Mouse (Mus musculus) olfactory bulb, adult 2 months (tissue): ENCODE results near the gene Sae1. TPM values are rescaled to one million over a fixed set of nuclear protein-coding genes. Genes with fewer than 3 reads are reported as not detected.
"Not testable (repeated sequence)": the region's sequence is repeated elsewhere in the genome, so short reads cannot be mapped to it uniquely, and the experiment has no call there.

Source experiments
- H3K27ac ChIP-seq: fragments of 200-500 bp; 2 replicates; pipeline ENCODE4 v1.5.1; 2012; ENCODE audit warnings: low read depth, low read length; ENCODE audit not compliant: insufficient read depth
- H3K4me1 ChIP-seq: fragments of 200-500 bp; 2 replicates; pipeline ENCODE4 v1.6.1; 2012; ENCODE audit warnings: low read length; ENCODE audit not compliant: control insufficient read depth, insufficient read depth
- H3K4me3 ChIP-seq: fragments of 200-500 bp; 2 replicates; pipeline ENCODE4 v1.5.1; 2012; ENCODE audit warnings: mild to moderate bottlenecking, low read depth, low read length, moderate library complexity; ENCODE audit not compliant: insufficient read depth
- CTCF ChIP-seq: fragments of 200-500 bp; IDR thresholded peaks from 2 replicates; pipeline ENCODE4 v1.5.1; 2012; ENCODE audit warnings: low read depth, mild to moderate bottlenecking, low read length, moderate library complexity; ENCODE audit not compliant: insufficient read depth
- POLR2A ChIP-seq: fragments of 200-500 bp; IDR thresholded peaks from 2 replicates; pipeline ENCODE4 v1.6.1; 2012; ENCODE audit warnings: mild to moderate bottlenecking, low read depth, low read length, moderate library complexity; ENCODE audit not compliant: insufficient read depth
- WGBS: fragments of 180-500 bp; shearing (Covaris S2); methylation state at CpG from one replicate; pipeline ENCODE4 v1.1.7; 2018; 5-methylcytosine and 5-hydroxymethylcytosine counted together
- polyA plus RNA-seq: library from polyadenylated mRNA; stranded (reverse); fragments of >200 nt; gene quantifications from 2 replicates; pipeline ENCODE4 v1.2.4, GENCODE M21; 2012; ENCODE audit warnings: low replicate concordance; ENCODE audit not compliant: missing spikeins, insufficient read depth, insufficient read length

Sae1 gene
- polyA plus RNA-seq, 1 experiment, result not detected

DNA sequence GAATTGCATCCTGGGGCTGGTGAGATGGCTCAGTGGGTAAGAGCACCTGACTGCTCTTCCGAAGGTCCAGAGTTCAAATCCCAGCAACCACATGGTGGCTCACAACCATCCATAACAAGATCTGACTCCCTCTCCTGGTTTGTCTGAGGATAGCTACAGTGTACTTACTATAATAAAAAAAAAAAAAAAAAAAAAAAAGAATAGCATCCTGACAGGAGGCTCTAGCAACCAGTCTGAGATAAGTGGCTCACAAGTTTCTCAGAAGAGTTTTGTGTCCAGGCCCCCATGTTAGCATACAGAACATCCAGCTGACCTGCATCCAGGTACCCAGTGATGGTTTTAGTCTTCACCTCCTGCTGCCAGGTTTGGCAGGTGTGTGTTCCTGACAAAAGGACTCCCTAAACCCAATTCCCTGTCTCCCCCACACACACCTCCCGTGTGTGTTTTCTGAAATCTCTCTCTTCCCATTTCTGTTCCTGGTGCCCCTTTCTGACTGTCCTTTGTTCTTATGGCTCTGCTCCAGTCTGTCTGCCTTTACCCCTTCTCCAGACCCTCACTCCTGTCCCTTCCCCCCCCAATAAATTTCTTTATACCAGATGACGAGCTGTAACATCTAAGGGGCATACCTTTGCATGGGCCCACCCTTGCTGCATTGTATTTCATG is 10.9 kb upstream of the Sae1 start:
- 39% methylated on average over 3 of the region's 3 CpGs for WGBS
- no peak overlapping the region for H3K4me3 ChIP-seq
- TF ChIP-seq POLR2A (no peak), CTCF (no peak)
- peaks cover 10% of the 10 kb centered on the region for H3K4me1 ChIP-seq
- peak overlapping the region; percentile 94 for H3K27ac ChIP-seq

DNA sequence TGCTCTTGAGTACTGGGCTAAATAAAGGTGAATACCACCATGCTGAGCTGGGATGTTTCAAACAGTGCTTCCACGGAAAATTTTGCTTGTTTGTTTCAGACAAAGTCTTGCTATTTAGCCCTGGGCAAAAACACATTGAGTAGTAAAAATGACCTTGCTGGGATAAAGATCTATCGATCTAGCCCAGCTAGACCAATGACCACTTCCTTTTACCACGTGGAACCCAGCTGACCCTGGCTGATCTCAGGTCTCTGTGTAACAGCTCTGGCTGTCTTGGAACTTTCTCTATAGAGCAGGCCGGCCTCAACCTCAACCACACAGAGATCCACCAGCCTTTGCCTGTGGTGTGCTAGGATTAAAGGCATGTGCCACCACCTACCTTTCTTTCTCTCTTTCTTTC is 9.9 kb upstream of the Sae1 start:
- Histone ChIP-seq H3K27ac (no peak overlapping the region), H3K4me3 (no peak overlapping the region), H3K4me1 (peaks cover 6% of the 10 kb centered on the region)
- WGBS, result 71% methylated on average over 4 of the region's 4 CpGs
- no peak for TF ChIP-seq POLR2A
- no peak for TF ChIP-seq CTCF

DNA sequence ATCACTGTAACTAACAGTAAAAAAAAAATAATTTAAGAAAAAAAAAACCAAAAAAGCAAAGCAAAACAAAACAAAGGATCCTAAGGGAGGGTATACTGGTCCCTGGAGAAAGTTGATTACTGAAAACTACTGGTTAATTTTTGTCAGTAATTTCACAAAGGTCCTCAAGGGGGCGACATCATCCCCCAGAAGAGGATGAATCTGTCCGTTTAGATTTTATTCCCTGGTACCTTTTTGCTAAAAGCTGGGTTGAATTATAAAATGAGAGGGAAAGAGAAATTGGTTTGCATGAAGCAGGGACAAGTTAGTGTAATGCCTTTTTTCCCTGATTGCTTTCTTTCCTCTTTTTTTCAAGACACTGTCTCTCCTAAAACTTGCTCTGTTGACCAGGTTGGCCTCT is 8.3 kb upstream of the Sae1 start:
- WGBS, result 0% methylated on average over 2 of the region's 2 CpGs
- Histone ChIP-seq H3K4me3 (no peak overlapping the region), H3K4me1 (peaks cover 6% of the 10 kb centered on the region), H3K27ac (no peak overlapping the region)
- no peak for TF ChIP-seq POLR2A
- no peak for TF ChIP-seq CTCF

DNA sequence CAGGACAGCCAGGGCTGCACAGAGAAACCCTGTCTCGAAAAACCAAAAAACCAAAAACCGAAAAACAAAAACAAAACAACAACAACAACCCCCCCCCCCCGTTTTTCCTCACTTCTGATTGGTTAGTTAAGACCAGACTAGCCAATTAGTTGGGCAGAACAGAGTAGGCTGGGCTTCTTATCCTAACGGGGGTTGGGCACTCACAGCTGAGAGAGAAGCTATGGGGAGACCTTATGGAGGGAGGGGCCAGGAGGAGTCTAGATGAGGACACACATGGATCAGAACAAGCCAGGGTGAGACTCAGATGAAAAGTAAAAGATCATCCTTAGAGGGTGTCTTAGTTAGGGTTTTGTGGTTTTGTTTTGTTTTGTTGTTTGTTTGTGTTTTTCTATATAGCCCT is 5.3 kb upstream of the Sae1 start:
- no peak for TF ChIP-seq POLR2A
- TF ChIP-seq CTCF, result no peak
- H3K4me3 ChIP-seq, result no peak overlapping the region
- 41% methylated on average over 4 of the region's 4 CpGs for WGBS
- no peak overlapping the region for H3K27ac ChIP-seq
- no peaks in the 10 kb centered on the region for H3K4me1 ChIP-seq

DNA sequence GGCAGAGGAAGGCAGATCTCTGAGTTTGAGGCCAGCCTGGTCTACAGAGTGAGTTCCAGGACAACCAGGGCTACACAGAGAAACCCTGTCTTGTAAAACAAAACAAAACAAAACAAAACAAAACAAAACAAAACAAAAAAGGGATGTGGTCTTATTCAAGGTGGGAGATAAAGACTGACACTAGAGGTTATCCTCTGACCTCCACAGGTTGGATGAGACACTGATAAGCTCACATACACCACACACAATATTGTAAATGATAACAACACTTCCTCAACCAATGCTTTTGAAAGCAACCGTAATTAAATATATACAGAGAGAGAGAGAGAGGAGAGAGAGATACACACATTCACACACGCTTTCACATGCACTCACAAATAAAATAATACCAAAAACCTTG is 2.3 kb upstream of the Sae1 start:
- H3K4me3 ChIP-seq, H3K4me1 ChIP-seq, H3K27ac ChIP-seq: not testable (repeated sequence)
- 90% methylated on average over 2 of the region's 2 CpGs for WGBS

DNA sequence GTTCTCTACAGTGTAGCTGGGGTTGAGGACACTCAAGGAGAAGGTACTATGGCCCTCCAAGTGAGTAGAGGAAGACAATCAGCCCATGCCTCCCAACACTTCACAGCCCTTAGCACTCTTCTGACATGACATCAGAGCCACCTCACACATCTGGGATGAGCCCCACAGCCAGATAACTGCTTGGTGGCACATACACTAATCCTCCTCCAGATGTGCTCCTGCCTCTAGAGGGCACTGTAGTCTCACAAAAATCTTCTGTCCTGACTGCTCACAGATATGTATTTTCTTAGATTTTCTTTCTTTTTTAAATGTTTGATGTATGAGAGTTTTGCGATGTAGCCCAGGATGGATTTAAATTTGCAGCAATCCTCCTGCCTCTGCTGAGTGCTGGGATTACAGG is 11.1 kb downstream of the Sae1 start:
- H3K4me1 ChIP-seq, result no peaks in the 10 kb centered on the region
- WGBS, result 88% methylated on average over 1 of the region's 1 CpGs
- no peak overlapping the region for H3K4me3 ChIP-seq
- no peak for TF ChIP-seq CTCF
- no peak for TF ChIP-seq POLR2A
- no peak overlapping the region for H3K27ac ChIP-seq

DNA sequence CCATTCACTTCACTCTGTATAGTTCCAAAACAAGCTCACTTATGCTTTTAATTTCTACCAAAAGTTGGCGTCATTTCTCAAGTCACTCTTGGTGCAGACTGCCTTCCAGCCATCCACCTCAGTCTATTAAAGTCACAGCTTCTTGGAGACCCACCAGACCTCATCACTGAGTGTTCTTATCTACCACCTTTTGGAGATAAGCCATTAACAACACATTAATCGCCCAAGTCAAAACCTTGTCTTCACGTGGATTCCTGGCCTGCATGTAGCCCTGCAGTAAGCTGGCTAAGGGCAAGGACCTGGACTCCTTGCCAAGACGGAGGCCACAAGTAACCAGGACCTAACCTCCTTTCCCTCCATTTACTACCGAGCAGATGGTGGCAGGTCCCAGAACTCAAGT is 12.6 kb downstream of the Sae1 start:
- H3K4me1 ChIP-seq, result no peaks in the 10 kb centered on the region
- H3K27ac ChIP-seq, result no peak overlapping the region
- no peak for TF ChIP-seq POLR2A
- no peak for TF ChIP-seq CTCF
- WGBS, result 88% methylated on average over 5 of the region's 5 CpGs
- no peak overlapping the region for H3K4me3 ChIP-seq

DNA sequence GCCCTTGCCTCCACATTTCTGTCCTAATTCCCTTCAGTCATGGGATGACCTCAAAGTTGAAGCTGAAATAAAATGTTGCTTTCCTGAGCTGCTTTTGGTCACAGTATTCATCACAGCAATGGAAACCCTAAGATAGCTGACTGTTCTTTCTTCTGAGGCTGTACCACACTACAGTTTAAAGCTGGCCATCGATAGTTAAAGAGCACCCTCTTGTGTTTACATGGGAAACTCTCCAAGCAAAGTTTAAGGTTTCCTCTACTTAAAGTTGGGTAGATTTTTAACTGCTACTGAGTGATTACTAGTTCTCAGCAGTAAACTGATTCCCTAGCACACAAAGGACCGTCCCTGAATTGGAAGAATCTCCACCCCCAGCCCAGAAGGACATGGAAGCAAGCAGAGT is 13.9 kb downstream of the Sae1 start:
- no peak for TF ChIP-seq POLR2A
- TF ChIP-seq CTCF, result no peak
- Histone ChIP-seq H3K4me1 (no peaks in the 10 kb centered on the region), H3K27ac (no peak overlapping the region), H3K4me3 (no peak overlapping the region)
- 36% methylated on average over 2 of the region's 2 CpGs for WGBS

DNA sequence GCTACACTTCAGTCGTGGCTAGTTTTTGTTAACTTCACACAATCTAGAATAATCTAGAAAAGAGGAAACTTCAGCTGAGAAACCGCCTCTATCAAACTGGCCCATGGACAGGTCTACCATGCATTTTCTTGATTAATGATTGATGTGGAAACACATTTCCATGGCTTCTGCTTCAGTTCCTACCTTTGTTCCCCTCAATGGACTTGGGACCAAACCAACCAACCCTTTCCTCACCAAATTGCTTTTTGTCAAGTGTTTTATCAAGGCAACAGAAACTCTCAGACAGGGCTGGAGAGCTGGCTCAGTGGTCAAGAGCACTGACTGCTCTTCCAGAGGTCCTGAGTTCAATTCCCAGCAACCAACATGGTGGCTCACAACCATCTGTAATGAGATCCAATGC is 17.0 kb downstream of the Sae1 start:
- TF ChIP-seq CTCF (no peak), POLR2A (no peak)
- H3K27ac ChIP-seq, result no peak overlapping the region
- WGBS, result 92% methylated on average over 2 of the region's 2 CpGs
- 0 out of 2 replicates have a peak, but pooled peaks cover 3% of the 10 kb centered on the region for H3K4me1 ChIP-seq
- H3K4me3 ChIP-seq, result no peak overlapping the region

DNA sequence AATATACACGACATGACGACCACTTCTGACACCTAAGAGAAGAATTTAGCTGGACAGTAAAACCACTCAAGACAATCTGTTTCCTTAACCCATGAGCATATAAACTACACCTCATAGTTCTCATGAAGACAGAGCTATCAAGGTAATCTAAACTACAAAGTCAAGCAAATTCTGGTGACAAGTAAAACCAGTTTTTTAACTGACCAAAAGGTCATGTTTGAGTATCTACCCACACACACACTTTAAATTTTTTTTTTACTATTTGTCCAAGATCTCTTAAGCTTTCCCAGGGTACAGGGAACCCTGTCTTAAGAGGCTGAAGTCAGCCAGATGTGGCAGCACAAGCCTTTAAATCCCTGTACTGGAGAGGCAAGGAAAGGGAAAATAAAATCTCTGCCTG is 18.8 kb downstream of the Sae1 start:
- Histone ChIP-seq H3K27ac (no peak overlapping the region), H3K4me3 (no peak overlapping the region), H3K4me1 (peaks cover 7% of the 10 kb centered on the region)
- 85% methylated on average over 2 of the region's 2 CpGs for WGBS
- TF ChIP-seq CTCF (no peak), POLR2A (no peak)
